Mouse (Mus musculus) MEL (cell line): Measurements from ENCODE around the gene Zfp961. TPM values are rescaled to one million over a fixed set of nuclear protein-coding genes. Genes with fewer than 3 reads are reported as not detected.
A peak's percentile ranks its signal among the peaks of the same experiment; 100 is the strongest.

ENCODE experiments used
- DNase-seq: peaks from one replicate; pipeline ENCODE4 v3.0.0; 2011; ENCODE audit warnings: low read depth, low spot score
- H3K27ac ChIP-seq: 2 replicates; pipeline ENCODE4 v1.5.1; 2012; ENCODE audit warnings: low read depth, mild to moderate bottlenecking, control low read depth, low read length, moderate library complexity; ENCODE audit not compliant: control insufficient read depth
- H3K27me3 ChIP-seq, 2 experiments: fragments of 150-350 bp in 1 of 2; sonication (generic) in 1 of 2; 2 replicates each; pipeline ENCODE4 v1.6.1; 2012; ENCODE audit warnings: low read length in 2 of 2, mild to moderate bottlenecking in 2 of 2, improper control_type of control experiment in 1 of 2, moderate library complexity in 1 of 2; ENCODE audit not compliant: insufficient read depth in 2 of 2, control insufficient read depth in 1 of 2
- H3K36me3 ChIP-seq, 2 experiments: 2 replicates each; pipeline ENCODE4 v1.6.1; 2012 to 2014; ENCODE audit warnings: low read length in 2 of 2, improper control_type of control experiment in 1 of 2, inconsistent platforms in 1 of 2, mild to moderate bottlenecking in 1 of 2; ENCODE audit not compliant: insufficient read depth in 2 of 2, control insufficient read depth in 1 of 2
- H3K4me1 ChIP-seq, 2 experiments: fragments of 150-350 bp in 1 of 2; sonication (generic) in 1 of 2; 2 replicates each; pipeline ENCODE4 v1.6.1; 2012; ENCODE audit warnings: low read length in 2 of 2, improper control_type of control experiment in 1 of 2, mild to moderate bottlenecking in 1 of 2; ENCODE audit not compliant: insufficient read depth in 2 of 2, control insufficient read depth in 1 of 2
- H3K4me3 ChIP-seq, 2 experiments: fragments of 150-350 bp in 1 of 2; sonication (generic) in 1 of 2; 2 replicates each; pipeline ENCODE4 v1.5.1; 2012; ENCODE audit warnings: low read depth in 2 of 2, low read length in 2 of 2, mild to moderate bottlenecking in 2 of 2, moderate library complexity in 2 of 2, control low read depth in 1 of 2, improper control_type of control experiment in 1 of 2; ENCODE audit not compliant: control insufficient read depth in 1 of 2, insufficient read depth in 1 of 2
- H3K79me2 ChIP-seq: 2 replicates; pipeline ENCODE4 v1.6.1; 2012; ENCODE audit warnings: mild to moderate bottlenecking, low read length, moderate library complexity; ENCODE audit not compliant: control insufficient read depth, poor library complexity, insufficient read depth
- H3K9ac ChIP-seq: 2 replicates; pipeline ENCODE4 v1.6.1; 2012; ENCODE audit warnings: low read depth, mild to moderate bottlenecking, control low read depth, low read length, moderate library complexity; ENCODE audit not compliant: control insufficient read depth, poor library complexity, severe bottlenecking
- H3K9me3 ChIP-seq: fragments of 150-350 bp; sonication (generic); replicated peaks from 2 replicates; pipeline ENCODE4 v1.6.1; 2012; ENCODE audit warnings: mild to moderate bottlenecking, low read length, improper control_type of control experiment, moderate library complexity; ENCODE audit not compliant: insufficient read depth
- BHLHE40 ChIP-seq: IDR thresholded peaks from 2 replicates; pipeline ENCODE4 v1.6.1; 2012; ENCODE audit warnings: low read depth, mild to moderate bottlenecking, inconsistent platforms, low read length, improper control_type of control experiment, borderline replicate concordance
- CHD1 ChIP-seq: IDR thresholded peaks from 2 replicates; pipeline ENCODE4 v1.6.1; 2012; ENCODE audit warnings: low read depth, mild to moderate bottlenecking, inconsistent platforms, low read length, improper control_type of control experiment
- CHD2 ChIP-seq: IDR thresholded peaks from 2 replicates; pipeline ENCODE4 v1.6.1; 2011; ENCODE audit warnings: low read length, improper control_type of control experiment
- E2F4 ChIP-seq: IDR thresholded peaks from 2 replicates; pipeline ENCODE4 v1.6.1; 2011; ENCODE audit warnings: low read depth, low read length, improper control_type of control experiment, borderline replicate concordance
- ELF1 ChIP-seq: IDR thresholded peaks from 2 replicates; pipeline ENCODE4 v1.6.1; 2014; ENCODE audit warnings: low read depth, mild to moderate bottlenecking, inconsistent platforms, low read length, improper control_type of control experiment, moderate library complexity
- EP300 ChIP-seq, 2 experiments: IDR thresholded peaks; 2 replicates each; pipeline ENCODE4 v1.6.1; 2011; ENCODE audit warnings: improper control_type of control experiment in 2 of 2, low read length in 2 of 2, low read depth in 1 of 2, mild to moderate bottlenecking in 1 of 2
- ETS1 ChIP-seq: IDR thresholded peaks from 2 replicates; pipeline ENCODE4 v1.6.1; 2012; ENCODE audit warnings: low read depth, mild to moderate bottlenecking, inconsistent platforms, low read length, improper control_type of control experiment, moderate library complexity
- GABPA ChIP-seq: IDR thresholded peaks from 2 replicates; pipeline ENCODE4 v1.6.1; 2012; ENCODE audit warnings: low read depth, mild to moderate bottlenecking, inconsistent platforms, low read length, improper control_type of control experiment, moderate library complexity
- GATA1 ChIP-seq: IDR thresholded peaks from 2 replicates; pipeline ENCODE4 v1.6.1; 2011; ENCODE audit warnings: low read depth, low read length, improper control_type of control experiment
- HCFC1 ChIP-seq: IDR thresholded peaks from 2 replicates; pipeline ENCODE4 v1.6.1; 2012; ENCODE audit warnings: low read depth, mild to moderate bottlenecking, inconsistent platforms, low read length, improper control_type of control experiment, moderate library complexity
- KAT2A ChIP-seq: conservative IDR thresholded peaks from 2 replicates; pipeline ENCODE4 v1.6.1; 2012; ENCODE audit warnings: low read depth, low read length, improper control_type of control experiment, inconsistent platforms
- MAFK ChIP-seq: IDR thresholded peaks from 2 replicates; pipeline ENCODE4 v1.6.1; 2011; ENCODE audit warnings: low read depth, mild to moderate bottlenecking, low read length, improper control_type of control experiment, borderline replicate concordance
- MAX ChIP-seq: IDR thresholded peaks from 2 replicates; pipeline ENCODE4 v1.6.1; 2011; ENCODE audit warnings: low read length, improper control_type of control experiment
- MAZ ChIP-seq: IDR thresholded peaks from 2 replicates; pipeline ENCODE4 v1.6.1; 2012; ENCODE audit warnings: low read depth, mild to moderate bottlenecking, inconsistent platforms, low read length, improper control_type of control experiment
- MEF2A ChIP-seq: IDR thresholded peaks from 2 replicates; pipeline ENCODE4 v1.6.1; 2014; ENCODE audit warnings: low read depth, mild to moderate bottlenecking, inconsistent platforms, low read length, improper control_type of control experiment; ENCODE audit not compliant: poor library complexity, insufficient replicate concordance, severe bottlenecking; ENCODE audit errors: extremely low read depth
- MYB ChIP-seq: IDR thresholded peaks from 2 replicates; pipeline ENCODE4 v1.6.1; 2011; ENCODE audit warnings: mild to moderate bottlenecking, low read depth, low read length, improper control_type of control experiment
- NELFE ChIP-seq: IDR thresholded peaks from 2 replicates; pipeline ENCODE4 v1.6.1; 2011; ENCODE audit warnings: low read depth, low read length, improper control_type of control experiment
- NRF1 ChIP-seq: IDR thresholded peaks from 2 replicates; pipeline ENCODE4 v1.6.1; 2014; ENCODE audit warnings: low read depth, mild to moderate bottlenecking, inconsistent platforms, low read length, improper control_type of control experiment, moderate library complexity; ENCODE audit not compliant: poor library complexity, insufficient read depth, severe bottlenecking
- POLR2A ChIP-seq, 2 experiments: IDR thresholded peaks; 2 replicates each; pipeline ENCODE4 v1.6.1; 2011 to 2012; ENCODE audit warnings: low read length in 2 of 2, mild to moderate bottlenecking in 2 of 2, control low read depth in 1 of 2, improper control_type of control experiment in 1 of 2, low read depth in 1 of 2, moderate library complexity in 1 of 2; ENCODE audit not compliant: control insufficient read depth in 1 of 2, insufficient read depth in 1 of 2, poor library complexity in 1 of 2
- POLR2AphosphoS2 ChIP-seq: IDR thresholded peaks from 2 replicates; pipeline ENCODE4 v1.6.1; 2011; ENCODE audit warnings: low read length, improper control_type of control experiment
- RAD21 ChIP-seq: IDR thresholded peaks from 2 replicates; pipeline ENCODE4 v1.6.1; 2011; ENCODE audit warnings: mild to moderate bottlenecking, low read depth, low read length, improper control_type of control experiment
- RCOR1 ChIP-seq: IDR thresholded peaks from 2 replicates; pipeline ENCODE4 v1.6.1; 2012; ENCODE audit warnings: low read depth, mild to moderate bottlenecking, inconsistent platforms, low read length, improper control_type of control experiment
- SIN3A ChIP-seq: IDR thresholded peaks from 2 replicates; pipeline ENCODE4 v1.6.1; 2012; ENCODE audit warnings: low read length, improper control_type of control experiment, inconsistent platforms
- SMC3 ChIP-seq: IDR thresholded peaks from 2 replicates; pipeline ENCODE4 v1.6.1; 2011; ENCODE audit warnings: low read depth, low read length, improper control_type of control experiment
- TAL1 ChIP-seq: IDR thresholded peaks from 2 replicates; pipeline ENCODE4 v1.6.1; 2012; ENCODE audit warnings: mild to moderate bottlenecking, inconsistent platforms, low read length, moderate library complexity, mixed read lengths
- TBP ChIP-seq: IDR thresholded peaks from 2 replicates; pipeline ENCODE4 v1.8.0; 2011; ENCODE audit warnings: low read depth, low read length, improper control_type of control experiment
- TCF12 ChIP-seq: IDR thresholded peaks from 2 replicates; pipeline ENCODE4 v1.6.1; 2014; ENCODE audit warnings: low read depth, mild to moderate bottlenecking, inconsistent platforms, low read length, improper control_type of control experiment, moderate library complexity
- UBTF ChIP-seq: IDR thresholded peaks from 2 replicates; pipeline ENCODE4 v1.6.1; 2012; ENCODE audit warnings: low read depth, mild to moderate bottlenecking, inconsistent platforms, low read length, improper control_type of control experiment, moderate library complexity, borderline replicate concordance; ENCODE audit not compliant: insufficient read depth
- USF1 ChIP-seq: IDR thresholded peaks from 2 replicates; pipeline ENCODE4 v1.6.1; 2014; ENCODE audit warnings: low read depth, mild to moderate bottlenecking, inconsistent platforms, low read length, improper control_type of control experiment, moderate library complexity
- USF2 ChIP-seq, 2 experiments: IDR thresholded peaks; 2 replicates each; pipeline ENCODE4 v1.6.1; 2011 to 2012; ENCODE audit warnings: improper control_type of control experiment in 2 of 2, low read length in 2 of 2, borderline replicate concordance in 1 of 2, inconsistent platforms in 1 of 2, low read depth in 1 of 2, mild to moderate bottlenecking in 1 of 2; ENCODE audit not compliant: insufficient read depth in 1 of 2
- ZC3H11A ChIP-seq: IDR thresholded peaks from 2 replicates; pipeline ENCODE4 v1.6.1; 2012; ENCODE audit warnings: low read depth, mild to moderate bottlenecking, inconsistent platforms, low read length, improper control_type of control experiment
- ZKSCAN1 ChIP-seq: IDR thresholded peaks from 2 replicates; pipeline ENCODE4 v1.6.1; 2012; ENCODE audit warnings: low read depth, mild to moderate bottlenecking, inconsistent platforms, low read length, improper control_type of control experiment, moderate library complexity
- ZMIZ1 ChIP-seq: IDR thresholded peaks from 2 replicates; pipeline ENCODE4 v1.6.1; 2012; ENCODE audit warnings: low read depth, mild to moderate bottlenecking, inconsistent platforms, low read length, improper control_type of control experiment, moderate library complexity
- ZNF384 ChIP-seq: IDR thresholded peaks from 2 replicates; pipeline ENCODE4 v1.6.1; 2012; ENCODE audit warnings: low read depth, mild to moderate bottlenecking, inconsistent platforms, low read length, improper control_type of control experiment
- polyA plus RNA-seq, 2 experiments: library from polyadenylated mRNA; stranded (reverse) in 1 of 2; unstranded in 1 of 2; fragments of >175 nt in 1 of 2; fragments of >200 nt in 1 of 2; gene quantifications; 2 replicates each; pipeline versions ENCODE4 v1.2.1 to v1.2.4; 2012; ENCODE audit warnings: low replicate concordance in 2 of 2, low read depth in 1 of 2; ENCODE audit not compliant: insufficient read length in 2 of 2, insufficient read depth in 1 of 2, missing spikeins in 1 of 2
- total RNA-seq: library from RNA; depleted of rRNA; stranded (reverse); fragments of 300-350 nt; gene quantifications from 2 replicates; pipeline ENCODE4 v1.2.3, GENCODE M21; 2012

Gene Zfp961
- total and polyA plus RNA-seq, 3 experiments = 26.1 to 30.6 TPM; not detected in 1

GRCm38 (mm10) chr8:71908309-71909261 is 42.3 kb upstream of the Zfp961 start, which contains the start of the genes Zfp882 and Zfp617:
TSS of gene Zfp882 (plus strand) at chr8:71908608.
TSS of gene Zfp617 (plus strand) at chr8:71908635.
- Histone ChIP-seq H3K4me3 (peak within 1 kb of the TSS; percentile 71 to 85), H3K36me3 (peaks cover 3 to 26% of the 10 kb centered on the region in 2 experiments), H3K27ac (peak within 1 kb of the TSS; percentile 99), H3K4me1 (peaks cover 6 to 13% of the 10 kb centered on the region in 2 experiments), H3K79me2 (peaks cover 32% of the 10 kb centered on the region), H3K9ac (peak within 1 kb of the TSS; percentile 91), H3K27me3 (no peaks in the 10 kb centered on the region), H3K9me3 (no peaks in the 10 kb centered on the region)
- DNase-seq = peak; percentile 94
- TF ChIP-seq KAT2A (peak; percentile 70), HCFC1 (peak; percentile 93), ZC3H11A (no peak), POLR2A (IDR thresholded peaks at IDR 0.05; ENCODE audit: control insufficient read depth in 1 of 2, insufficient read depth in 1 of 2, low read depth in 1 of 2, low read length in 2 of 2, poor library complexity in 1 of 2) (peak in 1 of 2 experiments; percentile 74; a peak in 2 of 4 replicates), CHD1 (peak; percentile 93), BHLHE40 (no peak), MAZ (peak; percentile 37; the same call in 1 of the 2 replicates), SMC3 (0 out of 2 replicates have a peak, but pooled peaks have one; percentile 28), USF2 (IDR thresholded peaks at IDR 0.05; ENCODE audit: borderline replicate concordance in 1 of 2, insufficient read depth in 1 of 2, low read depth in 1 of 2, low read length in 2 of 2) (no peak), ZKSCAN1 (no peak), UBTF (peak; percentile 98), GATA1 (peak; percentile 63), ZNF384 (no peak), ETS1 (peak; percentile 22), TCF12 (peak; percentile 58), MAX (peak; percentile 63; the same call in 1 of the 2 replicates), RCOR1 (no peak), ZMIZ1 (peak; percentile 49), NRF1 (peak; percentile 67), MEF2A (no peak), ELF1 (peak; percentile 39; the same call in 1 of the 2 replicates), TBP (0 out of 2 replicates have a peak, but pooled peaks have one; percentile 49), POLR2AphosphoS2 (peak; percentile 26; the same call in 1 of the 2 replicates), SIN3A (peak; percentile 74), TAL1 (no peak), MYB (peak; percentile 23; the same call in 1 of the 2 replicates), NELFE (peak; percentile 65), EP300 (IDR thresholded peaks at IDR 0.05; ENCODE audit: low read depth in 1 of 2, low read length in 2 of 2) (peak in 1 of 2 experiments; percentile 39; a peak in 2 of 4 replicates), USF1 (no peak), RAD21 (peak; percentile 31), E2F4 (no peak; the same call in 1 of the 2 replicates), GABPA (no peak), CHD2 (no peak), MAFK (no peak)
